Mouse (Mus musculus) testis, adult 2 months (tissue): ENCODE results near the gene Cmtm7. TPM values are rescaled to one million over a fixed set of nuclear protein-coding genes. Genes with fewer than 3 reads are reported as not detected.

ENCODE experiments used
- H3K27ac ChIP-seq: fragments of 200-500 bp; 2 replicates; pipeline ENCODE4 v1.5.1; 2012; ENCODE audit warnings: low read depth, low read length; ENCODE audit not compliant: control insufficient read depth, insufficient read depth
- H3K27me3 ChIP-seq: fragments of 200-500 bp; 2 replicates; pipeline ENCODE4 v1.6.1; 2012; ENCODE audit warnings: mild to moderate bottlenecking, low read length, moderate library complexity; ENCODE audit not compliant: control insufficient read depth, insufficient read depth
- H3K36me3 ChIP-seq: fragments of 200-500 bp; 2 replicates; pipeline ENCODE4 v1.6.1; 2012; ENCODE audit warnings: mild to moderate bottlenecking, low read length; ENCODE audit not compliant: control insufficient read depth, insufficient read depth
- H3K4me1 ChIP-seq: fragments of 200-500 bp; 2 replicates; pipeline ENCODE4 v1.6.1; 2012; ENCODE audit warnings: low read length; ENCODE audit not compliant: control insufficient read depth, insufficient read depth
- H3K4me3 ChIP-seq: fragments of 200-500 bp; 2 replicates; pipeline ENCODE4 v1.5.1; 2012; ENCODE audit warnings: low read depth, mild to moderate bottlenecking, low read length, moderate library complexity, mixed read lengths; ENCODE audit not compliant: control insufficient read depth
- CTCF ChIP-seq: fragments of 200-500 bp; IDR thresholded peaks from 2 replicates; pipeline ENCODE4 v1.5.1; 2012; ENCODE audit warnings: low read depth, mild to moderate bottlenecking, inconsistent platforms, low read length, moderate library complexity; ENCODE audit not compliant: control insufficient read depth, insufficient read depth, insufficient replicate concordance
- POLR2A ChIP-seq: fragments of 200-500 bp; IDR thresholded peaks from 2 replicates; pipeline ENCODE4 v1.6.1; 2012; ENCODE audit warnings: low read depth, mild to moderate bottlenecking, inconsistent platforms, low read length, moderate library complexity; ENCODE audit not compliant: control insufficient read depth
- polyA plus RNA-seq: library from polyadenylated mRNA; depleted of rRNA; stranded (reverse); fragments of >200 nt; gene quantifications from 2 replicates; pipeline ENCODE4 v1.2.3, GENCODE M21; 2012

The Cmtm7 gene
- polyA plus RNA-seq, 1 experiment, result 10.1 TPM

- H3K36me3 ChIP-seq, result no peaks in the 10 kb centered on the region
Observed at GRCm38 (mm10) chr9:114785432-114786125, 3.9 kb upstream of the Cmtm7 start.

GRCm38 (mm10) chr9:114780746-114781525 is 720 bp downstream of the Cmtm7 start:
- Histone ChIP-seq H3K4me1 (peaks cover 24% of the 10 kb centered on the region), H3K27me3 (no peaks in the 10 kb centered on the region), H3K27ac (peak overlapping the region; percentile 51), H3K36me3 (no peaks in the 10 kb centered on the region), H3K4me3 (peak overlapping the region; percentile 82)
- 0 out of 2 replicates have a peak, but pooled peaks have one; percentile 8 for TF ChIP-seq POLR2A
- TF ChIP-seq CTCF, result no peak

More at GRCm38 (mm10) chr9:114785432-114786125, 3.9 kb upstream of the Cmtm7 start:
- Histone ChIP-seq H3K4me1 (peaks cover 15% of the 10 kb centered on the region), H3K27me3 (no peaks in the 10 kb centered on the region), H3K4me3 (no peak overlapping the region), H3K27ac (no peak overlapping the region)
- TF ChIP-seq CTCF (no peak), POLR2A (no peak)

GRCm38 (mm10) chr9:114779984-114780745 is 1.5 kb downstream of the Cmtm7 start:
- no peak for TF ChIP-seq POLR2A
- TF ChIP-seq CTCF, result no peak
- peak overlapping the region; percentile 60 for H3K4me3 ChIP-seq
- peaks cover 22% of the 10 kb centered on the region for H3K4me1 ChIP-seq
- no peaks in the 10 kb centered on the region for H3K27me3 ChIP-seq
- H3K27ac ChIP-seq, result 0 out of 2 replicates have a peak overlapping the region, but pooled peaks have one; percentile 16
- no peaks in the 10 kb centered on the region for H3K36me3 ChIP-seq

- TF ChIP-seq CTCF, result no peak
- Histone ChIP-seq H3K4me1 (peaks cover 22% of the 10 kb centered on the region), H3K27me3 (no peaks in the 10 kb centered on the region), H3K4me3 (no peak overlapping the region), H3K27ac (no peak overlapping the region), H3K36me3 (no peaks in the 10 kb centered on the region)
Observed at GRCm38 (mm10) chr9:114778877-114779276, 2.8 kb downstream of the Cmtm7 start.

- H3K27me3 ChIP-seq, result no peaks in the 10 kb centered on the region
- no peaks in the 10 kb centered on the region for H3K36me3 ChIP-seq
- TF ChIP-seq POLR2A (no peak), CTCF (no peak)
- peaks cover 22% of the 10 kb centered on the region for H3K4me1 ChIP-seq
- no peak overlapping the region; the same call in 1 of the 2 replicates for H3K27ac ChIP-seq
- H3K4me3 ChIP-seq, result no peak overlapping the region
Observed at GRCm38 (mm10) chr9:114778047-114778390, 3.6 kb downstream of the Cmtm7 start.

- no peaks in the 10 kb centered on the region for H3K36me3 ChIP-seq
- H3K27ac ChIP-seq, result no peak overlapping the region; the same call in 1 of the 2 replicates
- no peak overlapping the region for H3K4me3 ChIP-seq
- TF ChIP-seq POLR2A, result no peak
- no peak for TF ChIP-seq CTCF
- no peaks in the 10 kb centered on the region for H3K27me3 ChIP-seq
- H3K4me1 ChIP-seq, result peaks cover 22% of the 10 kb centered on the region
Observed at GRCm38 (mm10) chr9:114777178-114778046, 4.2 kb downstream of the Cmtm7 start.

GRCm38 (mm10) chr9:114776361-114776760 is 5.3 kb downstream of the Cmtm7 start:
- TF ChIP-seq CTCF (no peak), POLR2A (no peak)
- Histone ChIP-seq H3K36me3 (no peaks in the 10 kb centered on the region), H3K4me1 (peaks cover 16% of the 10 kb centered on the region), H3K27ac (no peak overlapping the region), H3K4me3 (no peak overlapping the region), H3K27me3 (no peaks in the 10 kb centered on the region)
